Mouse (Mus musculus): ENCODE measurements around the gene Polr3h. TPM values are rescaled to one million over a fixed set of nuclear protein-coding genes. Genes with fewer than 3 reads are reported as not detected.

Polr3h gene
- polyA plus RNA-seq, 1 experiment from 2014 or later = 85.0 TPM

- Histone ChIP-seq H3K36me3 (ENCODE audit: control insufficient read depth, insufficient read depth, low read length) (peaks cover 11% of the 10 kb centered on the region), H3K4me3 (ENCODE audit: low read length) (peak overlapping the region; percentile 78), H3K9ac (ENCODE audit: low read depth, low read length) (peak overlapping the region; percentile 95), H3K27me3 (replicated peaks; ENCODE audit: control insufficient read depth, insufficient read depth, low read length) (no peaks in the 10 kb centered on the region), H3K9me3 (ENCODE audit: control insufficient read depth, low read length) (no peaks in the 10 kb centered on the region), H3K4me2 (ENCODE audit: low read depth, low read length) (peak overlapping the region; percentile 87), H3K27ac (ENCODE audit: low read length) (peak overlapping the region; percentile 95), H3K4me1 (ENCODE audit: control insufficient read depth, insufficient read depth, low read length) (peaks cover 15% of the 10 kb centered on the region)
- WGBS = 1% methylated on average over 28 of the region's 28 CpGs
- ATAC-seq = peak; percentile 92
Observed at GRCm38 (mm10) chr15:81856030-81856790, 69.8 kb downstream of the Polr3h start.

- H3K4me1 ChIP-seq (ENCODE audit: control insufficient read depth, insufficient read depth, low read length) = peaks cover 15% of the 10 kb centered on the region
Observed at GRCm38 (mm10) chr15:81853081-81853480, 73.0 kb downstream of the Polr3h start.

GRCm38 (mm10) chr15:81852411-81853000 is 73.5 kb downstream of the Polr3h start:
- H3K27ac ChIP-seq (ENCODE audit: low read length) = no peak overlapping the region
- H3K4me3 ChIP-seq (ENCODE audit: low read length) = no peak overlapping the region
- H3K36me3 ChIP-seq (ENCODE audit: control insufficient read depth, insufficient read depth, low read length) = peaks cover 21% of the 10 kb centered on the region
- no peak overlapping the region for H3K4me2 ChIP-seq (ENCODE audit: low read depth, low read length)
- H3K9ac ChIP-seq (ENCODE audit: low read depth, low read length) = no peak overlapping the region
- WGBS = 83% methylated on average over 9 of the region's 9 CpGs
- H3K9me3 ChIP-seq (ENCODE audit: control insufficient read depth, low read length) = no peaks in the 10 kb centered on the region
- ATAC-seq = no peak
- peaks cover 15% of the 10 kb centered on the region for H3K4me1 ChIP-seq (ENCODE audit: control insufficient read depth, insufficient read depth, low read length)
- no peaks in the 10 kb centered on the region for H3K27me3 ChIP-seq (replicated peaks; ENCODE audit: control insufficient read depth, insufficient read depth, low read length)

More at GRCm38 (mm10) chr15:81853081-81853480, 73.0 kb downstream of the Polr3h start:
- H3K4me2 ChIP-seq (ENCODE audit: low read depth, low read length) = no peak overlapping the region
- ATAC-seq = no peak
- no peak overlapping the region for H3K27ac ChIP-seq (ENCODE audit: low read length)
- peaks cover 21% of the 10 kb centered on the region for H3K36me3 ChIP-seq (ENCODE audit: control insufficient read depth, insufficient read depth, low read length)
- no peaks in the 10 kb centered on the region for H3K9me3 ChIP-seq (ENCODE audit: control insufficient read depth, low read length)
- H3K9ac ChIP-seq (ENCODE audit: low read depth, low read length) = no peak overlapping the region
- H3K4me3 ChIP-seq (ENCODE audit: low read length) = no peak overlapping the region
- no peaks in the 10 kb centered on the region for H3K27me3 ChIP-seq (replicated peaks; ENCODE audit: control insufficient read depth, insufficient read depth, low read length)
- 81% methylated on average over 7 of the region's 7 CpGs for WGBS

- Histone ChIP-seq H3K36me3 (ENCODE audit: control insufficient read depth, insufficient read depth, low read length) (peaks cover 21% of the 10 kb centered on the region), H3K4me1 (ENCODE audit: control insufficient read depth, insufficient read depth, low read length) (peaks cover 15% of the 10 kb centered on the region), H3K9me3 (ENCODE audit: control insufficient read depth, low read length) (no peaks in the 10 kb centered on the region), H3K27ac (ENCODE audit: low read length) (no peak overlapping the region), H3K9ac (ENCODE audit: low read depth, low read length) (no peak overlapping the region), H3K4me2 (ENCODE audit: low read depth, low read length) (no peak overlapping the region), H3K27me3 (replicated peaks; ENCODE audit: control insufficient read depth, insufficient read depth, low read length) (no peaks in the 10 kb centered on the region), H3K4me3 (ENCODE audit: low read length) (no peak overlapping the region)
- WGBS = 95% methylated on average over 15 of the region's 15 CpGs
- no peak for ATAC-seq
Observed at GRCm38 (mm10) chr15:81851375-81851774, 74.7 kb downstream of the Polr3h start.

GRCm38 (mm10) chr15:81850718-81851117 is 75.3 kb downstream of the Polr3h start:
- H3K36me3 ChIP-seq (ENCODE audit: control insufficient read depth, insufficient read depth, low read length) = peaks cover 21% of the 10 kb centered on the region
- H3K4me3 ChIP-seq (ENCODE audit: low read length) = no peak overlapping the region
- 83% methylated on average over 14 of the region's 14 CpGs for WGBS
- H3K27ac ChIP-seq (ENCODE audit: low read length) = no peak overlapping the region
- H3K4me1 ChIP-seq (ENCODE audit: control insufficient read depth, insufficient read depth, low read length) = peaks cover 14% of the 10 kb centered on the region
- H3K9me3 ChIP-seq (ENCODE audit: control insufficient read depth, low read length) = no peaks in the 10 kb centered on the region
- ATAC-seq = no peak
- H3K9ac ChIP-seq (ENCODE audit: low read depth, low read length) = no peak overlapping the region
- no peak overlapping the region for H3K4me2 ChIP-seq (ENCODE audit: low read depth, low read length)
- H3K27me3 ChIP-seq (replicated peaks; ENCODE audit: control insufficient read depth, insufficient read depth, low read length) = no peaks in the 10 kb centered on the region

GRCm38 (mm10) chr15:81849104-81849503 is 76.9 kb downstream of the Polr3h start:
- H3K27me3 ChIP-seq (replicated peaks; ENCODE audit: control insufficient read depth, insufficient read depth, low read length) = no peaks in the 10 kb centered on the region
- no peak for ATAC-seq

GRCm38 (mm10) chr15:81848301-81848700 is 77.7 kb downstream of the Polr3h start:
- peaks cover 3% of the 10 kb centered on the region; the same call in 1 of the 2 replicates for H3K4me1 ChIP-seq (ENCODE audit: control insufficient read depth, insufficient read depth, low read length)
- peaks cover 21% of the 10 kb centered on the region for H3K36me3 ChIP-seq (ENCODE audit: control insufficient read depth, insufficient read depth, low read length)
- H3K4me2 ChIP-seq (ENCODE audit: low read depth, low read length) = no peak overlapping the region
- H3K27ac ChIP-seq (ENCODE audit: low read length) = no peak overlapping the region
- no peaks in the 10 kb centered on the region for H3K9me3 ChIP-seq (ENCODE audit: control insufficient read depth, low read length)
- H3K9ac ChIP-seq (ENCODE audit: low read depth, low read length) = no peak overlapping the region
- H3K27me3 ChIP-seq (replicated peaks; ENCODE audit: control insufficient read depth, insufficient read depth, low read length) = no peaks in the 10 kb centered on the region
- ATAC-seq = no peak
- H3K4me3 ChIP-seq (ENCODE audit: low read length) = no peak overlapping the region
- 37% methylated on average over 7 of the region's 7 CpGs for WGBS

More at GRCm38 (mm10) chr15:81849104-81849503, 76.9 kb downstream of the Polr3h start:
- no peak overlapping the region for H3K27ac ChIP-seq (ENCODE audit: low read length)
- peaks cover 21% of the 10 kb centered on the region for H3K36me3 ChIP-seq (ENCODE audit: control insufficient read depth, insufficient read depth, low read length)
- no peak overlapping the region for H3K4me2 ChIP-seq (ENCODE audit: low read depth, low read length)
- 86% methylated on average over 9 of the region's 9 CpGs for WGBS
- H3K4me3 ChIP-seq (ENCODE audit: low read length) = no peak overlapping the region
- H3K9ac ChIP-seq (ENCODE audit: low read depth, low read length) = no peak overlapping the region
- H3K4me1 ChIP-seq (ENCODE audit: control insufficient read depth, insufficient read depth, low read length) = peaks cover 8% of the 10 kb centered on the region; the same call in 1 of the 2 replicates
- H3K9me3 ChIP-seq (ENCODE audit: control insufficient read depth, low read length) = no peaks in the 10 kb centered on the region

- 84% methylated on average over 5 of the region's 5 CpGs for WGBS
- ATAC-seq = no peak
Observed at GRCm38 (mm10) chr15:81847861-81848260, 78.2 kb downstream of the Polr3h start.

GRCm38 (mm10) chr15:81847161-81847560 is 78.9 kb downstream of the Polr3h start:
- Histone ChIP-seq H3K4me1 (ENCODE audit: control insufficient read depth, insufficient read depth, low read length) (no peaks in the 10 kb centered on the region; the same call in 1 of the 2 replicates), H3K27me3 (replicated peaks; ENCODE audit: control insufficient read depth, insufficient read depth, low read length) (no peaks in the 10 kb centered on the region), H3K4me2 (ENCODE audit: low read depth, low read length) (no peak overlapping the region), H3K9me3 (ENCODE audit: control insufficient read depth, low read length) (no peaks in the 10 kb centered on the region), H3K36me3 (ENCODE audit: control insufficient read depth, insufficient read depth, low read length) (peaks cover 13% of the 10 kb centered on the region), H3K4me3 (ENCODE audit: low read length) (no peak overlapping the region), H3K27ac (ENCODE audit: low read length) (no peak overlapping the region), H3K9ac (ENCODE audit: low read depth, low read length) (no peak overlapping the region)
- ATAC-seq = no peak
- WGBS = 91% methylated on average over 4 of the region's 4 CpGs

More at GRCm38 (mm10) chr15:81847861-81848260, 78.2 kb downstream of the Polr3h start:
- Histone ChIP-seq H3K27me3 (replicated peaks; ENCODE audit: control insufficient read depth, insufficient read depth, low read length) (no peaks in the 10 kb centered on the region), H3K27ac (ENCODE audit: low read length) (no peak overlapping the region), H3K4me1 (ENCODE audit: control insufficient read depth, insufficient read depth, low read length) (peaks cover under 1% of the 10 kb centered on the region; the same call in 1 of the 2 replicates), H3K4me3 (ENCODE audit: low read length) (no peak overlapping the region), H3K36me3 (ENCODE audit: control insufficient read depth, insufficient read depth, low read length) (peaks cover 18% of the 10 kb centered on the region), H3K4me2 (ENCODE audit: low read depth, low read length) (no peak overlapping the region), H3K9ac (ENCODE audit: low read depth, low read length) (no peak overlapping the region), H3K9me3 (ENCODE audit: control insufficient read depth, low read length) (no peaks in the 10 kb centered on the region)

All from intestine, embryonic 16.5 days (tissue).